Mouse (Mus musculus) Patski (cell line): ENCODE data around the gene Dnajc6. TPM values are rescaled to one million over a fixed set of nuclear protein-coding genes. Genes with fewer than 3 reads are reported as not detected.

Experiments
- ATAC-seq: fragments of 100-300 bp; one replicate; pipeline ENCODE4 v1.8.0; 2021
- CTCF ChIA-PET: fragments of 350-600 bp; sonication (Branson Sonifier 250); formaldehyde crosslinking; loops from one replicate; lab custom pipeline; 2022; ENCODE audit warnings: inconsistent platforms; lab: Charles Lee
- POLR2A ChIA-PET: fragments of 350-600 bp; sonication (Branson Sonifier 250); formaldehyde crosslinking; loops from one replicate; lab custom pipeline; 2022; ENCODE audit warnings: antibody characterized with exemption, inconsistent platforms; lab: Charles Lee
- DNase-seq: peaks from one replicate; pipeline ENCODE4 v3.0.0-alpha.2; 2011; ENCODE audit warnings: low read depth, low spot score
- H3K27me3 ChIP-seq: fragments of 371-371 bp; one replicate; pipeline ENCODE4 v1.5.1; 2021
- CTCF ChIP-seq: fragments of 100-300 bp; IDR thresholded peaks from one replicate; pipeline ENCODE4 v1.5.1; 2021
- in situ Hi-C: fragments of 300-500 bp; cut with MboI; formaldehyde crosslinking; loops from 3 replicates; pipeline ENCODE4 v1.11.1; 2018; ENCODE audit warnings: low pct_unique_long_range_greater_than_20kb, mixed read lengths
- polyA plus RNA-seq: library from polyadenylated mRNA; unstranded; gene quantifications from one replicate; pipeline ENCODE4 v1.2.3, GENCODE M21; 2021

The Dnajc6 gene
- polyA plus RNA-seq, 1 experiment from 2014 or later = 0.33 TPM

GRCm38 (mm10) chr4:101516434-101517168, 20.2 kb downstream of the Dnajc6 start:
- no peak for TF ChIP-seq CTCF
- CTCF ChIA-PET = interaction anchor here (1.2 kb wide), 1 partner anchor 14 kb away, joined by 4 read pairs; no protein-coding TSS in a partner anchor
- H3K27me3 ChIP-seq = no peaks in the 10 kb centered on the region
- in situ Hi-C loops = loop anchor here (25.0 kb wide), 1 partner anchor 496 kb away; no protein-coding TSS in a partner anchor
- POLR2A ChIA-PET = interaction anchor here (0.7 kb wide), 1 partner anchor 89 kb away, joined by 6 read pairs; no protein-coding TSS in a partner anchor
- no peak for ATAC-seq
- no peak for DNase-seq

- DNase-seq (no peak), ATAC-seq (no peak)
- CTCF ChIA-PET = interaction anchor here (1.1 to 2.3 kb wide), 2 partner anchors 18 to 45 kb away, joined by 3 to 5 read pairs; no protein-coding TSS in a partner anchor
- POLR2A ChIA-PET = no interaction called here
- TF ChIP-seq CTCF = no peak
- H3K27me3 ChIP-seq = peaks cover 2% of the 10 kb centered on the region
- in situ Hi-C loops = no loop called here
These were observed 35.5 kb downstream of the Dnajc6 start for GRCm38 (mm10) chr4:101531901-101532300.

- no peak for TF ChIP-seq CTCF
- ATAC-seq (no peak), DNase-seq (no peak)
- ChIA-PET POLR2A (no interaction called here), CTCF (no interaction called here)
- in situ Hi-C loops = no loop called here
- peaks cover 4% of the 10 kb centered on the region for H3K27me3 ChIP-seq
These were observed 44.1 kb downstream of the Dnajc6 start for GRCm38 (mm10) chr4:101540516-101540915.

GRCm38 (mm10) chr4:101549958-101550591, 53.6 kb downstream of the Dnajc6 start:
- CTCF ChIA-PET = interaction anchor here (1.4 kb wide), 1 partner anchor 19 kb away, joined by 3 read pairs; no protein-coding TSS in a partner anchor

GRCm38 (mm10) chr4:101550671-101551161, 54.3 kb downstream of the Dnajc6 start:
- in situ Hi-C loops = no loop called here
- TF ChIP-seq CTCF = no peak
- ChIA-PET POLR2A (no interaction called here), CTCF (interaction anchor here (1.4 kb wide), 1 partner anchor 20 kb away, joined by 3 read pairs; no protein-coding TSS in a partner anchor)
- ATAC-seq (peak; percentile 92), DNase-seq (no peak)
- H3K27me3 ChIP-seq = peaks cover 9% of the 10 kb centered on the region

More at GRCm38 (mm10) chr4:101549958-101550591, 53.6 kb downstream of the Dnajc6 start:
- H3K27me3 ChIP-seq = peaks cover 9% of the 10 kb centered on the region
- POLR2A ChIA-PET = no interaction called here
- TF ChIP-seq CTCF = no peak
- ATAC-seq (peak; percentile 80), DNase-seq (no peak)
- in situ Hi-C loops = no loop called here

GRCm38 (mm10) chr4:101551425-101551824, 55.0 kb downstream of the Dnajc6 start:
- no peak for DNase-seq
- ChIA-PET CTCF (interaction anchor here (1.4 kb wide), 1 partner anchor 21 kb away, joined by 3 read pairs; no protein-coding TSS in a partner anchor), POLR2A (no interaction called here)
- in situ Hi-C loops = no loop called here
- ATAC-seq = no peak
- peaks cover 9% of the 10 kb centered on the region for H3K27me3 ChIP-seq
- TF ChIP-seq CTCF = no peak

GRCm38 (mm10) chr4:101552372-101552771, 55.9 kb downstream of the Dnajc6 start:
- ChIA-PET POLR2A (no interaction called here), CTCF (no interaction called here)
- H3K27me3 ChIP-seq = peaks cover 9% of the 10 kb centered on the region
- no peak for DNase-seq
- no peak for TF ChIP-seq CTCF
- no peak for ATAC-seq
- in situ Hi-C loops = no loop called here

- H3K27me3 ChIP-seq = peaks cover 14% of the 10 kb centered on the region
- TF ChIP-seq CTCF = no peak
- in situ Hi-C loops = no loop called here
These were observed 58.6 kb downstream of the Dnajc6 start for GRCm38 (mm10) chr4:101555016-101555415.

GRCm38 (mm10) chr4:101560137-101560536, 63.7 kb downstream of the Dnajc6 start:
- ATAC-seq = no peak
- CTCF ChIA-PET = no interaction called here
- no peak for TF ChIP-seq CTCF
- POLR2A ChIA-PET = no interaction called here
- peaks cover 7% of the 10 kb centered on the region for H3K27me3 ChIP-seq
- DNase-seq = no peak
- in situ Hi-C loops = no loop called here

More at GRCm38 (mm10) chr4:101555016-101555415, 58.6 kb downstream of the Dnajc6 start:
- ChIA-PET CTCF (no interaction called here), POLR2A (no interaction called here)
- DNase-seq = no peak
- no peak for ATAC-seq

- ChIA-PET POLR2A (no interaction called here), CTCF (no interaction called here)
- DNase-seq (no peak), ATAC-seq (no peak)
- no peak for TF ChIP-seq CTCF
- H3K27me3 ChIP-seq = peaks cover 20% of the 10 kb centered on the region
- in situ Hi-C loops = no loop called here
These were observed 66.4 kb downstream of the Dnajc6 start for GRCm38 (mm10) chr4:101562836-101563235.
